Mouse (Mus musculus) MEL (cell line): ENCODE data around the gene Spock1. TPM values are rescaled to one million over a fixed set of nuclear protein-coding genes. Genes with fewer than 3 reads are reported as not detected.

Source experiments
- DNase-seq: peaks from one replicate; pipeline ENCODE4 v3.0.0; 2011; ENCODE audit warnings: low read depth, low spot score
- H3K27ac ChIP-seq: 2 replicates; pipeline ENCODE4 v1.5.1; 2012; ENCODE audit warnings: low read depth, mild to moderate bottlenecking, control low read depth, low read length, moderate library complexity; ENCODE audit not compliant: control insufficient read depth
- H3K27me3 ChIP-seq, 2 experiments: fragments of 150-350 bp in 1 of 2; sonication (generic) in 1 of 2; 2 replicates each; pipeline ENCODE4 v1.6.1; 2012; ENCODE audit warnings: low read length in 2 of 2, mild to moderate bottlenecking in 2 of 2, improper control_type of control experiment in 1 of 2, moderate library complexity in 1 of 2; ENCODE audit not compliant: insufficient read depth in 2 of 2, control insufficient read depth in 1 of 2
- H3K36me3 ChIP-seq, 2 experiments: 2 replicates each; pipeline ENCODE4 v1.6.1; 2012 to 2014; ENCODE audit warnings: low read length in 2 of 2, improper control_type of control experiment in 1 of 2, inconsistent platforms in 1 of 2, mild to moderate bottlenecking in 1 of 2; ENCODE audit not compliant: insufficient read depth in 2 of 2, control insufficient read depth in 1 of 2
- H3K4me1 ChIP-seq, 2 experiments: fragments of 150-350 bp in 1 of 2; sonication (generic) in 1 of 2; 2 replicates each; pipeline ENCODE4 v1.6.1; 2012; ENCODE audit warnings: low read length in 2 of 2, improper control_type of control experiment in 1 of 2, mild to moderate bottlenecking in 1 of 2; ENCODE audit not compliant: insufficient read depth in 2 of 2, control insufficient read depth in 1 of 2
- H3K4me3 ChIP-seq, 2 experiments: fragments of 150-350 bp in 1 of 2; sonication (generic) in 1 of 2; 2 replicates each; pipeline ENCODE4 v1.5.1; 2012; ENCODE audit warnings: low read depth in 2 of 2, low read length in 2 of 2, mild to moderate bottlenecking in 2 of 2, moderate library complexity in 2 of 2, control low read depth in 1 of 2, improper control_type of control experiment in 1 of 2; ENCODE audit not compliant: control insufficient read depth in 1 of 2, insufficient read depth in 1 of 2
- H3K79me2 ChIP-seq: 2 replicates; pipeline ENCODE4 v1.6.1; 2012; ENCODE audit warnings: mild to moderate bottlenecking, low read length, moderate library complexity; ENCODE audit not compliant: control insufficient read depth, poor library complexity, insufficient read depth
- H3K9ac ChIP-seq: 2 replicates; pipeline ENCODE4 v1.6.1; 2012; ENCODE audit warnings: low read depth, mild to moderate bottlenecking, control low read depth, low read length, moderate library complexity; ENCODE audit not compliant: control insufficient read depth, poor library complexity, severe bottlenecking
- H3K9me3 ChIP-seq: fragments of 150-350 bp; sonication (generic); replicated peaks from 2 replicates; pipeline ENCODE4 v1.6.1; 2012; ENCODE audit warnings: mild to moderate bottlenecking, low read length, improper control_type of control experiment, moderate library complexity; ENCODE audit not compliant: insufficient read depth
- CHD1 ChIP-seq: IDR thresholded peaks from 2 replicates; pipeline ENCODE4 v1.6.1; 2012; ENCODE audit warnings: low read depth, mild to moderate bottlenecking, inconsistent platforms, low read length, improper control_type of control experiment
- CTCF ChIP-seq, 3 experiments: IDR thresholded peaks in 2 of 3; conservative IDR thresholded peaks in 1 of 3; 2 replicates each; pipeline ENCODE4 v1.5.1; 2011 to 2012; ENCODE audit warnings: low read length in 3 of 3, low read depth in 2 of 3, mild to moderate bottlenecking in 2 of 3, improper control_type of control experiment in 1 of 3, inconsistent platforms in 1 of 3, mixed read lengths in 1 of 3, moderate library complexity in 1 of 3; ENCODE audit not compliant: control insufficient read depth in 1 of 3, insufficient read depth in 1 of 3, poor library complexity in 1 of 3, severe bottlenecking in 1 of 3
- ELF1 ChIP-seq: IDR thresholded peaks from 2 replicates; pipeline ENCODE4 v1.6.1; 2014; ENCODE audit warnings: low read depth, mild to moderate bottlenecking, inconsistent platforms, low read length, improper control_type of control experiment, moderate library complexity
- EP300 ChIP-seq, 2 experiments: IDR thresholded peaks; 2 replicates each; pipeline ENCODE4 v1.6.1; 2011; ENCODE audit warnings: improper control_type of control experiment in 2 of 2, low read length in 2 of 2, low read depth in 1 of 2, mild to moderate bottlenecking in 1 of 2
- GABPA ChIP-seq: IDR thresholded peaks from 2 replicates; pipeline ENCODE4 v1.6.1; 2012; ENCODE audit warnings: low read depth, mild to moderate bottlenecking, inconsistent platforms, low read length, improper control_type of control experiment, moderate library complexity
- GATA1 ChIP-seq: IDR thresholded peaks from 2 replicates; pipeline ENCODE4 v1.6.1; 2011; ENCODE audit warnings: low read depth, low read length, improper control_type of control experiment
- HCFC1 ChIP-seq: IDR thresholded peaks from 2 replicates; pipeline ENCODE4 v1.6.1; 2012; ENCODE audit warnings: low read depth, mild to moderate bottlenecking, inconsistent platforms, low read length, improper control_type of control experiment, moderate library complexity
- JUND ChIP-seq: IDR thresholded peaks from 2 replicates; pipeline ENCODE4 v1.6.1; 2011; ENCODE audit warnings: low read depth, mild to moderate bottlenecking, improper control_type of control experiment, low read length
- MAFK ChIP-seq: IDR thresholded peaks from 2 replicates; pipeline ENCODE4 v1.6.1; 2011; ENCODE audit warnings: low read depth, mild to moderate bottlenecking, low read length, improper control_type of control experiment, borderline replicate concordance
- MAX ChIP-seq: IDR thresholded peaks from 2 replicates; pipeline ENCODE4 v1.6.1; 2011; ENCODE audit warnings: low read length, improper control_type of control experiment
- MAZ ChIP-seq: IDR thresholded peaks from 2 replicates; pipeline ENCODE4 v1.6.1; 2012; ENCODE audit warnings: low read depth, mild to moderate bottlenecking, inconsistent platforms, low read length, improper control_type of control experiment
- MEF2A ChIP-seq: IDR thresholded peaks from 2 replicates; pipeline ENCODE4 v1.6.1; 2014; ENCODE audit warnings: low read depth, mild to moderate bottlenecking, inconsistent platforms, low read length, improper control_type of control experiment; ENCODE audit not compliant: poor library complexity, insufficient replicate concordance, severe bottlenecking; ENCODE audit errors: extremely low read depth
- MXI1 ChIP-seq: IDR thresholded peaks from 2 replicates; pipeline ENCODE4 v1.6.1; 2011; ENCODE audit warnings: mild to moderate bottlenecking, low read depth, low read length, improper control_type of control experiment
- MYB ChIP-seq: IDR thresholded peaks from 2 replicates; pipeline ENCODE4 v1.6.1; 2011; ENCODE audit warnings: mild to moderate bottlenecking, low read depth, low read length, improper control_type of control experiment
- MYC ChIP-seq: IDR thresholded peaks from 2 replicates; pipeline ENCODE4 v1.6.1; 2011; ENCODE audit warnings: low read depth, mild to moderate bottlenecking, low read length, improper control_type of control experiment, moderate library complexity
- POLR2A ChIP-seq, 2 experiments: IDR thresholded peaks; 2 replicates each; pipeline ENCODE4 v1.6.1; 2011 to 2012; ENCODE audit warnings: low read length in 2 of 2, mild to moderate bottlenecking in 2 of 2, control low read depth in 1 of 2, improper control_type of control experiment in 1 of 2, low read depth in 1 of 2, moderate library complexity in 1 of 2; ENCODE audit not compliant: control insufficient read depth in 1 of 2, insufficient read depth in 1 of 2, poor library complexity in 1 of 2
- POLR2AphosphoS2 ChIP-seq: IDR thresholded peaks from 2 replicates; pipeline ENCODE4 v1.6.1; 2011; ENCODE audit warnings: low read length, improper control_type of control experiment
- POLR2AphosphoS5 ChIP-seq: IDR thresholded peaks from 2 replicates; pipeline ENCODE4 v1.6.1; 2012; ENCODE audit warnings: low read depth, borderline replicate concordance, mild to moderate bottlenecking, inconsistent platforms, low read length, moderate library complexity, mixed read lengths
- SIN3A ChIP-seq: IDR thresholded peaks from 2 replicates; pipeline ENCODE4 v1.6.1; 2012; ENCODE audit warnings: low read length, improper control_type of control experiment, inconsistent platforms
- SMC3 ChIP-seq: IDR thresholded peaks from 2 replicates; pipeline ENCODE4 v1.6.1; 2011; ENCODE audit warnings: low read depth, low read length, improper control_type of control experiment
- TAL1 ChIP-seq: IDR thresholded peaks from 2 replicates; pipeline ENCODE4 v1.6.1; 2012; ENCODE audit warnings: mild to moderate bottlenecking, inconsistent platforms, low read length, moderate library complexity, mixed read lengths
- TCF12 ChIP-seq: IDR thresholded peaks from 2 replicates; pipeline ENCODE4 v1.6.1; 2014; ENCODE audit warnings: low read depth, mild to moderate bottlenecking, inconsistent platforms, low read length, improper control_type of control experiment, moderate library complexity
- UBTF ChIP-seq: IDR thresholded peaks from 2 replicates; pipeline ENCODE4 v1.6.1; 2012; ENCODE audit warnings: low read depth, mild to moderate bottlenecking, inconsistent platforms, low read length, improper control_type of control experiment, moderate library complexity, borderline replicate concordance; ENCODE audit not compliant: insufficient read depth
- USF1 ChIP-seq: IDR thresholded peaks from 2 replicates; pipeline ENCODE4 v1.6.1; 2014; ENCODE audit warnings: low read depth, mild to moderate bottlenecking, inconsistent platforms, low read length, improper control_type of control experiment, moderate library complexity
- ZKSCAN1 ChIP-seq: IDR thresholded peaks from 2 replicates; pipeline ENCODE4 v1.6.1; 2012; ENCODE audit warnings: low read depth, mild to moderate bottlenecking, inconsistent platforms, low read length, improper control_type of control experiment, moderate library complexity
- ZNF384 ChIP-seq: IDR thresholded peaks from 2 replicates; pipeline ENCODE4 v1.6.1; 2012; ENCODE audit warnings: low read depth, mild to moderate bottlenecking, inconsistent platforms, low read length, improper control_type of control experiment
- polyA plus RNA-seq, 2 experiments: library from polyadenylated mRNA; stranded (reverse) in 1 of 2; unstranded in 1 of 2; fragments of >175 nt in 1 of 2; fragments of >200 nt in 1 of 2; gene quantifications; 2 replicates each; pipeline versions ENCODE4 v1.2.1 to v1.2.4; 2012; ENCODE audit warnings: low replicate concordance in 2 of 2, low read depth in 1 of 2; ENCODE audit not compliant: insufficient read length in 2 of 2, insufficient read depth in 1 of 2, missing spikeins in 1 of 2
- total RNA-seq: library from RNA; depleted of rRNA; stranded (reverse); fragments of 300-350 nt; gene quantifications from 2 replicates; pipeline ENCODE4 v1.2.3, GENCODE M21; 2012

The Spock1 gene
- total and polyA plus RNA-seq, 3 experiments: not detected

DNA sequence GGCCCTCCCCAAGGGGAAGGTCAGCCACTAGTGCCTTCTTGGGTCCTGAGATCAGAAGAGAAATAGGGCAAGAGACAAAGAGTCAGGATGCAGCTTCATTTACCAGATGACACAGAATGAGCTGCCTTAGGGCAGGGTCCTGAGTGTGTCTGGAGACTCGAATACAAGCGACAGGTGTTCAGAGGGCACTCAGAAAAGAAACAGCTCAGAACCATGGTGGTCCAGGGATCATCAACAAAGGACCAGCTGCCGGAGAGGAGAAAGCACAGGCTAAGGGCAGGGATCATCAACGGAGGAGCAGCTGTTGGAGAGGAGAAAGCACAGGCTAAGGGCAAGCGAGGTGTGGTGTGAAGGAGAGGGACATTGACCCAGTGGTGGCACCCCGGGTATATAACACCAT, 136.1 kb downstream of the Spock1 start:
- Histone ChIP-seq H3K9me3 (no peaks in the 10 kb centered on the region), H3K79me2 (no peaks in the 10 kb centered on the region), H3K36me3 (no peaks in the 10 kb centered on the region), H3K9ac (no peak overlapping the region), H3K27ac (no peak overlapping the region), H3K27me3 (no peaks in the 10 kb centered on the region), H3K4me1 (no peaks in the 10 kb centered on the region), H3K4me3 (no peak overlapping the region)
- TF ChIP-seq GATA1 (no peak), SIN3A (no peak), ELF1 (no peak), MXI1 (no peak), TAL1 (no peak), POLR2A (IDR thresholded peaks at IDR 0.05; ENCODE audit: control insufficient read depth in 1 of 2, insufficient read depth in 1 of 2, low read depth in 1 of 2, low read length in 2 of 2, poor library complexity in 1 of 2) (no peak), ZKSCAN1 (no peak), SMC3 (no peak), MAFK (no peak), USF1 (no peak), GABPA (no peak), UBTF (no peak)
- no peak for DNase-seq

DNA sequence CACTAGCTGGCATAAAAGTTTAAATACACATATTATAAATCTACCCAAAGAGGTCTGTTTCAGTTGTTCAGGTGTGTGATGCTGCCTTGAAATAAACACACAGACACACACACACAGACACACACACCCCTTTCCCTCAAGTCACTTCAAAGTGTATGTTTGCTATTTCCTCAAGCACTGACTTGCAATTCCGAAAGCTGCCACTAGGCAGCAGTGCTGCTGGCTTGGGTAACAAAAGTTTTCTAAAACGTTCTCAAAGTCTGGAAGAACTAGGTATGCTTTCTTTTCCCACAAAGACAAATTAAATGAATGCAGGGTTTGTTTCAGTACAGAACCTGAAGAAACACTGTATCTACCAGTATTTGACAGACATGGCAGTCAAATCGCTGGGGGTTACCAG, 141.4 kb downstream of the Spock1 start:
- Histone ChIP-seq H3K27ac (no peak overlapping the region), H3K79me2 (no peaks in the 10 kb centered on the region), H3K9me3 (no peaks in the 10 kb centered on the region), H3K36me3 (no peaks in the 10 kb centered on the region), H3K9ac (no peak overlapping the region), H3K4me1 (no peaks in the 10 kb centered on the region), H3K27me3 (no peaks in the 10 kb centered on the region), H3K4me3 (no peak overlapping the region)
- DNase-seq: peak; percentile 3
- TF ChIP-seq CTCF (IDR thresholded peaks at IDR 0.05 in 2 of 3, conservative IDR thresholded peaks at IDR 0.05 in 1 of 3; ENCODE audit: control insufficient read depth in 1 of 3, insufficient read depth in 1 of 3, low read depth in 2 of 3, low read length in 3 of 3, poor library complexity in 1 of 3, severe bottlenecking in 1 of 3) (peak; percentile 14 to 27 (median 25); a peak in 4 of 6 replicates), MAX (no peak)

DNA sequence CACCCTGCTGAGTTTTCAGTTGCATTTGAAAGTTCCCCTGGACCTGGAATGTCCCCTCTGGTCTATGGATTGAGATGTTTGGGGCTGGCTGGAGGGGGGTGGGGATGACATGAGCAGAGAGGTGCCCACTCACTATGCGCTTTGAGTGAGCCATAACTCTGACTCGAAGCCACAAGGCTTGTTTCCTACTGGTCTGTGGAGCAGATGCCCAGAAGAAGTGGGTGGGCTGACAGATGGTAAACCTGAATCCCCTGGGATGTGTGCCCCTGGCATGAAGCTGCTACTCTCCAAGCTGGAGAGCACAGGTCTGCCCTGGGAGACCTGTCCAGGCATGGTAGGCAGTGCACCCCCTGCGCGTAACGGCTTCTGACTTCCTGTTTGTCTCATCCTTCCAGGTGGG, 147.0 kb downstream of the Spock1 start:
- Histone ChIP-seq H3K36me3 (no peaks in the 10 kb centered on the region), H3K9ac (no peak overlapping the region), H3K4me1 (no peaks in the 10 kb centered on the region), H3K27ac (no peak overlapping the region), H3K27me3 (no peaks in the 10 kb centered on the region), H3K79me2 (no peaks in the 10 kb centered on the region), H3K9me3 (no peaks in the 10 kb centered on the region), H3K4me3 (no peak overlapping the region)
- no peak for TF ChIP-seq MAZ
- no peak for TF ChIP-seq GABPA
- TF ChIP-seq CHD1: no peak
- TF ChIP-seq ELF1: no peak
- no peak for TF ChIP-seq MEF2A
- no peak for TF ChIP-seq POLR2AphosphoS5
- no peak for TF ChIP-seq MYB
- TF ChIP-seq MXI1: no peak
- no peak for TF ChIP-seq EP300 (IDR thresholded peaks at IDR 0.05; ENCODE audit: low read depth in 1 of 2, low read length in 2 of 2)
- TF ChIP-seq JUND: no peak
- no peak for TF ChIP-seq CTCF (IDR thresholded peaks at IDR 0.05 in 2 of 3, conservative IDR thresholded peaks at IDR 0.05 in 1 of 3; ENCODE audit: control insufficient read depth in 1 of 3, insufficient read depth in 1 of 3, low read depth in 2 of 3, low read length in 3 of 3, poor library complexity in 1 of 3, severe bottlenecking in 1 of 3)
- no peak for TF ChIP-seq MAFK
- no peak for TF ChIP-seq MYC
- no peak for TF ChIP-seq SIN3A
- no peak for TF ChIP-seq POLR2AphosphoS2
- no peak for TF ChIP-seq ZNF384
- TF ChIP-seq HCFC1: no peak
- no peak for TF ChIP-seq TCF12
- DNase-seq: no peak
